Mouse (Mus musculus) B cell, adult (primary cell): ENCODE results near the gene Armh4. TPM values are rescaled to one million over a fixed set of nuclear protein-coding genes. Genes with fewer than 3 reads are reported as not detected.

Experiments
- total RNA-seq: library from RNA; stranded (reverse); gene quantifications from 4 replicates; pipeline ENCODE4 v1.2.4, GENCODE M21; 2023; ENCODE audit not compliant: inconsistent age

The Armh4 gene
- total RNA-seq, result not detected in 4 replicates

DNA sequence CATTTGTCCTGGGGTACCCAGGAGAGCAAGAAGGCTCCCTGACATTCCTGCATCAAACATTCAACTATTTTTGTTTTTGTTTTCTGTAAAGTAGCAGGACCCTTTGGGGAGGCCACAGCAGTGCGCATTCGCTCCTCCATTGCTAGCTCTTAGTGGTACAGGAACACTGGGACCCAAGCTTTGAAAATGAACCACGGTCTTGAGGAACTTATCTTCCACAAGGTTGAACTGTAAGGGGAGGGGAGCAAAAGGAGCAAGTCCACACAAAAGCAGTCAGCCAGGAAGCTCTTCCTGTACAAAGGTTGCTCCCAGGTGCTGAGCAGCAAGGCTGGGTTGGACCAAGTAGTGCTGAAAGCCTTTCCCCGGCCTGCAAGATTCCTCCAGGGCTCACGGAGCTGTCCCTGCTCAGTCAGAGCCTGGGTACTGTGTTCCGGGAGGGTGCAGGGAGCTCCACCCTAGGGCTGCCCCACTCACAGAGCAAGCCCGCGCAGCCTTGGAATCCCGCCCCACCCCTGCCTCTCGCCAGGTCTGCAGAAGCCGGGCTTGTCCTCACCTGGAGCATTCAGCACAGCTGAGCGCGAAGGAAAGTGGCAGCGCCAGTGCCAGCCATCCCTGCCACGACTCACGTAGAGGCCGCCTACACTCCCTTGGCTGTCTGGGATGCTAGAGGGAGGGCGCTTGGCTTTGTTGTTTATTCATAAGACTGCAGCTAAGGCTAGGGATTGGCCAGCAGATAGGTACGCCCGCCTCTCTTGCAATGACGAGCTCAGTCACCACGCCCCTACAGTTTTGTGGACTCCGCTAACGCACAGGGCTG, at the start of gene Armh4:
TSS of gene Armh4 (minus strand) at position 669 of the 817 bp plus-strand sequence.

Other genes with a start within 250 kb of the Armh4 start
- not detected in 4 replicates for gene Olfr722, start 118.6 kb upstream of the Armh4 start, total RNA-seq
- gene Olfr723, start 148.4 kb upstream of the Armh4 start, total RNA-seq, result not detected in 4 replicates
- not detected in 4 replicates for gene Olfr724, start 179.9 kb upstream of the Armh4 start, total RNA-seq